Mouse (Mus musculus): ENCODE data around the gene Borcs6. TPM values are rescaled to one million over a fixed set of nuclear protein-coding genes. Genes with fewer than 3 reads are reported as not detected.
A peak's percentile ranks its signal among the peaks of the same experiment; 100 is the strongest.

The Borcs6 gene
- total and polyA plus RNA-seq, 3 experiments = 9.2 to 9.3 TPM; not detected in 1

DNA sequence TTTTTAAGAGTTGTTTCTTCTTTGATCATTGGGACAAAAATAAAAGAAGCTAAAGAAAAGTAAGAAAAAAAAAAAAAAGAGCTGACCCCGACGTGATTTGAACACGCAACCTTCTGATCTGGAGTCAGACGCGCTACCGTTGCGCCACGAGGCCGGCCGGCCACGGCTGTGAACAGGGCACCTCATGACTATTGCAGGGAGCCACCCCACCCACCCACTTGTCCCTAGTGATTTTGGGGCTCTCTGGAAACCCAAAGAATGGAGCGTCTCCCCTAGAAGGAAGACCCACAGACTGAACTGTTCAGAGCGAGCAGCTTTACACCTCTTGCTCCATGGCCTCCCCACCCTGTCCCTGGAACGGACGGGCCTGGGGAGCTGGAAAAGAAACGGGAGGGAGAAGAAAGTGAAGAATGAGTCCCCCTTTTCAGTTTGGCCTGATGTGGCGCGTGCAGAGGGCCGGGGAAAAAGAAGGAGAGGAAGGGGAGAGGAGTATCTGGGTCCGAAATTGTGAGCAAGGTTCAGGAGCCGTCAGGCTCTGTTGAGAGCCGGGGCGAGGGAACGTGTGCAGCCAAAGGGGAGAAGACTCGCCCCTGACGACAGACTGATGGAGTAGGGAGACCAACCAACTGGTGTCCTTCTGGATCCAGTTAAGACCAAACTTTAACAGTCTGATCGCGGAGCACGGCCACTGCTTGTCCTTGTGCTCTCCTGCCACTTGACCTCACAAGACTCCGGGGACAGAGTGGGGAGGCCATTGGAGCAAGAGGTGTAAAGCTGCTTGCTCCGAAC, 4.1 kb downstream of the Borcs6 start (continued):
- peak; percentile 24 to 28; a peak in 1 of 4 replicates for TF ChIP-seq POLR2A (IDR thresholded peaks at IDR 0.05; ENCODE audit: control insufficient read depth in 1 of 2, insufficient read depth in 1 of 2, low read depth in 1 of 2, low read length in 2 of 2, poor library complexity in 1 of 2)
- TF ChIP-seq GATA1 (IDR thresholded peaks at IDR 0.05; ENCODE audit: low read depth, low read length) = no peak; the same call in 1 of the 2 replicates
- TF ChIP-seq MYB (IDR thresholded peaks at IDR 0.05; ENCODE audit: low read depth, low read length) = no peak
- no peak for TF ChIP-seq RAD21 (IDR thresholded peaks at IDR 0.05; ENCODE audit: low read depth, low read length)

DNA sequence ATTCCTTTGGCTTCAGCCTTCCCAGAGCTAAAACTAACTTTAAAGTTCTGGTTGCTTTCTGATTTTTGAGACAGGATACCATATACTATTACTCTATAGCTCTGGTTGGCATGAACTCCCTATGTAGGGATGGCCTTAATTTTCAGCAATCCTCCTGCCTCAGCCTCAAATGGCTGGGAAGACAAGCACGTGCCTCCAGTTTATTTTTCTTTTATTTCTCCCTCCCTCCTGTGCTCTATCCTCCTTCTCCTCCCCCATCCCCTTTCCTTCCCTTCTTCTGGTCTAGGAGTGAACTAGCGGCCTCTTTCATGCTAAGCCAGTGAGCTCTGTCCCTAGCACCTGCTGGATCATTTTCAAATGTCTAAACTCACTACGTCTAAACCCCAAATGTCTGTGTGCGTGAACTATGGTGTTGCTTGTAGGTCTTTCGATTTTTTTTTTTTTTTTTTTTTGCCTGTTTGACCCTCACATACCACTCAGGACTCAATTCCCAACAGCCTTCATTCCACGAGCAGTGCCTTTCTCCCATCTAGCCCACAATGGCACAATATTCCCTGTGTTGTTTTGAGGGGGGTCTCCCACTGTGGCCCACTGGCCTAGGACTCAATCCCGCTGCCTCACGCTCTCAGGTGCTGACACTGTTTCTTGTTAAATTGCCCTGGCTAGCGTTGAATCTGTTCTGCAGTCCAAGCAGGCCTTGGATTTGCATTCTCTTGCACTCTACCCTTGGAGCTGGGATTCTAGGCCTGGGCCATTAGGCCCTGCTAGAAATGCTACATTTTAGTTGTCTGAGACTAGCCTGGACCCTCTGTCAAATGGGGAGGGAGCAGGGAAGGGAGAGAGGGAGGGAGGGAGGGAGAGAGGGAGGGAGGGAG, 5.0 kb downstream of the Borcs6 start:
- H3K4me1 ChIP-seq (ENCODE audit: control insufficient read depth in 1 of 2, insufficient read depth in 2 of 2, low read length in 2 of 2) = peaks cover 0 to 6% of the 10 kb centered on the region in 2 experiments; a peak in 2 of 4 replicates
- DNase-seq (ENCODE audit: low read depth, low spot score) = peak; percentile 70

DNA sequence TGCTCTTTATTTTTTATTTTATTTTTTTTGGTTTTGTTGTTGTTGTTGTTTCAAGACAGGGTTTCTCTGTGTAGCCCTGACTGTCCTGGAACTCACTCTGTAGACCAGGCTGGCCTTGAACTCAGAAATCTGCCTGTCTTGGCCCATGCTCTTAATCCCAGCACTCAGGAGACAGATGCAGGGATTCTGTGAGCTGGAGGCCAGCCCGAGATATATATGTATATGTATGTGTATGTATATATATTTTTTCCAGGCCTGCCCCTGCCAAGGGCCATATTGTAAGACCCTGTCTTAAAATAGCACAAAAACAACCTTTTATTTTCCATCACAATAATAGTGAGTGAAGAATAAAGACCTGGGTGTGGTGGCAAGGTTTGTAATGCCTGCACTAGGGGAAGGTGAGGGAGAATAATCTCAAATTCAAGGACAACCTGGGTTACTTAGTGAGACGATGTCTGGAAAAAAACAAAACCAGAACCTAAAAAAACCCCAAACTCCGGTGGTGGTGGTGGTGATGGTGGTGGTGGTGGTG, 5.9 kb downstream of the Borcs6 start:
- H3K27ac ChIP-seq (ENCODE audit: control insufficient read depth, low read depth, low read length) = peak overlapping the region; percentile 61
- H3K4me1 ChIP-seq (ENCODE audit: control insufficient read depth in 1 of 2, insufficient read depth in 2 of 2, low read length in 2 of 2) = peaks cover 0 to 8% of the 10 kb centered on the region in 2 experiments; a peak in 2 of 4 replicates
- H3K36me3 ChIP-seq (ENCODE audit: control insufficient read depth in 1 of 2, insufficient read depth in 2 of 2, low read length in 2 of 2) = peaks cover 0 to 5% of the 10 kb centered on the region in 2 experiments; a peak in 1 of 4 replicates
- DNase-seq (ENCODE audit: low read depth, low spot score) = peak; percentile 90
- H3K79me2 ChIP-seq (ENCODE audit: control insufficient read depth, insufficient read depth, low read length, poor library complexity) = peaks cover 3% of the 10 kb centered on the region; the same call in 1 of the 2 replicates
- H3K27me3 ChIP-seq (ENCODE audit: control insufficient read depth in 1 of 2, insufficient read depth in 2 of 2, low read length in 2 of 2) = no peaks in the 10 kb centered on the region
- H3K9ac ChIP-seq (ENCODE audit: control insufficient read depth, low read depth, low read length, poor library complexity, severe bottlenecking) = peak overlapping the region; percentile 63
- TF ChIP-seq ZC3H11A (IDR thresholded peaks at IDR 0.05; ENCODE audit: low read depth, low read length) = no peak
- peak; percentile 81 for TF ChIP-seq ZNF384 (IDR thresholded peaks at IDR 0.05; ENCODE audit: low read depth, low read length)
- TF ChIP-seq MYC (IDR thresholded peaks at IDR 0.05; ENCODE audit: low read depth, low read length) = 0 out of 2 replicates have a peak, but pooled peaks have one; percentile 13
- TF ChIP-seq TBP (IDR thresholded peaks at IDR 0.05; ENCODE audit: low read depth, low read length) = peak; percentile 95
- H3K4me3 ChIP-seq (ENCODE audit: control insufficient read depth in 1 of 2, insufficient read depth in 1 of 2, low read depth in 2 of 2, low read length in 2 of 2) = peak overlapping the region; percentile 49 to 50
- no peaks in the 10 kb centered on the region for H3K9me3 ChIP-seq (replicated peaks; ENCODE audit: insufficient read depth, low read length)

More for the DNA sequence above, 5.0 kb downstream of the Borcs6 start:
- Histone ChIP-seq H3K79me2 (ENCODE audit: control insufficient read depth, insufficient read depth, low read length, poor library complexity) (peaks cover 10% of the 10 kb centered on the region; the same call in 1 of the 2 replicates), H3K27ac (ENCODE audit: control insufficient read depth, low read depth, low read length) (peak overlapping the region; percentile 17), H3K9me3 (replicated peaks; ENCODE audit: insufficient read depth, low read length) (no peaks in the 10 kb centered on the region), H3K27me3 (ENCODE audit: control insufficient read depth in 1 of 2, insufficient read depth in 2 of 2, low read length in 2 of 2) (no peaks in the 10 kb centered on the region), H3K9ac (ENCODE audit: control insufficient read depth, low read depth, low read length, poor library complexity, severe bottlenecking) (peak overlapping the region; percentile 70), H3K4me3 (ENCODE audit: control insufficient read depth in 1 of 2, insufficient read depth in 1 of 2, low read depth in 2 of 2, low read length in 2 of 2) (peak overlapping the region; percentile 44 to 84), H3K36me3 (ENCODE audit: control insufficient read depth in 1 of 2, insufficient read depth in 2 of 2, low read length in 2 of 2) (peaks cover 0 to 5% of the 10 kb centered on the region in 2 experiments; a peak in 1 of 4 replicates)
- peak; percentile 60; the same call in 1 of the 2 replicates for TF ChIP-seq BHLHE40 (IDR thresholded peaks at IDR 0.05; ENCODE audit: borderline replicate concordance, low read depth, low read length)
- 0 out of 2 replicates have a peak, but pooled peaks have one; percentile 25 for TF ChIP-seq USF1 (IDR thresholded peaks at IDR 0.05; ENCODE audit: low read depth, low read length)
- TF ChIP-seq CTCF (IDR thresholded peaks at IDR 0.05 in 2 of 3, conservative IDR thresholded peaks at IDR 0.05 in 1 of 3; ENCODE audit: control insufficient read depth in 1 of 3, insufficient read depth in 1 of 3, low read depth in 2 of 3, low read length in 3 of 3, poor library complexity in 1 of 3, severe bottlenecking in 1 of 3) = no peak
- TF ChIP-seq ZC3H11A (IDR thresholded peaks at IDR 0.05; ENCODE audit: low read depth, low read length) = no peak
- 0 out of 2 replicates have a peak, but pooled peaks have one; percentile 32 for TF ChIP-seq TBP (IDR thresholded peaks at IDR 0.05; ENCODE audit: low read depth, low read length)
- TF ChIP-seq E2F4 (IDR thresholded peaks at IDR 0.05; ENCODE audit: borderline replicate concordance, low read depth, low read length) = 0 out of 2 replicates have a peak, but pooled peaks have one; percentile 5
- TF ChIP-seq ELF1 (IDR thresholded peaks at IDR 0.05; ENCODE audit: low read depth, low read length) = no peak
- TF ChIP-seq MYC (IDR thresholded peaks at IDR 0.05; ENCODE audit: low read depth, low read length) = 0 out of 2 replicates have a peak, but pooled peaks have one; percentile 58
- peak; percentile 85 for TF ChIP-seq MAX (IDR thresholded peaks at IDR 0.05; ENCODE audit: low read length)
- no peak; the same call in 1 of the 2 replicates for TF ChIP-seq SIN3A (IDR thresholded peaks at IDR 0.05; ENCODE audit: low read length)
- 0 out of 2 replicates have a peak, but pooled peaks have one; percentile 16 for TF ChIP-seq MXI1 (IDR thresholded peaks at IDR 0.05; ENCODE audit: low read depth, low read length)
- TF ChIP-seq ZNF384 (IDR thresholded peaks at IDR 0.05; ENCODE audit: low read depth, low read length) = peak; percentile 88
- peak; percentile 4; the same call in 1 of the 2 replicates for TF ChIP-seq MAZ (IDR thresholded peaks at IDR 0.05; ENCODE audit: low read depth, low read length)
